ENCODE assay signal across 8 mouse cellular contexts in the genomic region with DNA sequence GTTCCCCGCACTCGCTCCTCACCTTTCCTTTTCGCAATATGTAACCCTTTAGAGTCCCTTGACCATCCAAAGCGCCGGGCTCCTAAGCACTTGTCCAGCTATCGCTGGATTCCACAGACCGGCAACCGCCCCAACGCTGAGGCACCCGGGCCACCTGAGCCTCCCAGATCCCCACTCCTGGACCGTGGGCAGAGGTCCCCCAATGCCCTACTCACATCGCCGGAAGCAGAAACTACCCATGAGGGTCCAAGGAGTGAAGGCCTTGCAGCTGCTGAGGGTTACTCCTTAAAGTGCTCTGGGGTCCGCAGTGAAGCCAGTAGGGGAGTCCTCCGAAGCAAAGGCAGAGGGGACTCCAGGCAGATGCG. TPM values are rescaled to one million over a fixed set of nuclear protein-coding genes. Genes with fewer than 3 reads are reported as not detected.
A peak's percentile ranks its signal among the peaks of the same experiment; 100 is the strongest.
DNase-seq lines count a peak whose midpoint lies in the region; ATAC-seq and TF ChIP-seq lines count a peak whose summit lies in the region.

No protein-coding gene starts in this region.

- DNase-seq in layer of hippocampus, adult 11-12 months (ENCODE audit: low spot score) = peak; percentile 32
- DNase-seq in layer of hippocampus, adult 9-10 months (ENCODE audit: low spot score) = no peak
- DNase-seq in intestine, embryonic 14.5 days (ENCODE audit: low spot score) = peak; percentile 75
- DNase-seq in midbrain, embryonic 11.5 days (ENCODE audit: low spot score, missing footprints) = no peak
- DNase-seq in testis, postnatal 14 days (ENCODE audit: low spot score) = peak; percentile 5
- no peak for DNase-seq in gastrocnemius, postnatal 14 days

- no peak for TF ChIP-seq CTCF in embryonic fibroblast, embryonic 13.5 days (IDR thresholded peaks at IDR 0.05; ENCODE audit: borderline replicate concordance, insufficient read depth, low read length)

- intact Hi-C loops in gastrocnemius, postnatal 14 days (cut with DNase I; ENCODE audit: low total_unique reads) = no loop called here

- H3K9ac ChIP-seq in intestine, embryonic 14.5 days (ENCODE audit: low read length) = peak overlapping the region; percentile 53
- H3K9ac ChIP-seq in midbrain, embryonic 11.5 days (ENCODE audit: low read length) = peak overlapping the region; percentile 77

- no peaks in the 10 kb centered on the region for H3K9me3 ChIP-seq in intestine, embryonic 14.5 days (ENCODE audit: control insufficient read depth, low read length)
- no peaks in the 10 kb centered on the region for H3K9me3 ChIP-seq in midbrain, embryonic 11.5 days (ENCODE audit: control insufficient read depth, low read length)

- peaks cover 29% of the 10 kb centered on the region for H3K27me3 ChIP-seq in intestine, embryonic 14.5 days (replicated peaks; ENCODE audit: control insufficient read depth, insufficient read depth, low read length)
- peaks cover 18% of the 10 kb centered on the region; the same call in 1 of the 2 replicates for H3K27me3 ChIP-seq in midbrain, embryonic 11.5 days (ENCODE audit: control insufficient read depth, insufficient read depth, low read length)

- H3K27ac ChIP-seq in embryonic fibroblast, embryonic 13.5 days (ENCODE audit: insufficient read depth, low read length) = no peak overlapping the region
- H3K27ac ChIP-seq in intestine, embryonic 14.5 days (ENCODE audit: low read depth) = no peak overlapping the region
- H3K27ac ChIP-seq in midbrain, embryonic 11.5 days (ENCODE audit: low read depth, low read length) = no peak overlapping the region

- WGBS in intestine, embryonic 14.5 days = 0% methylated on average over 16 of the region's 16 CpGs
- WGBS in midbrain, embryonic 11.5 days = 0% methylated on average over 16 of the region's 16 CpGs

- H3K36me3 ChIP-seq in intestine, embryonic 14.5 days (ENCODE audit: control insufficient read depth, insufficient read depth, low read length) = no peaks in the 10 kb centered on the region
- H3K36me3 ChIP-seq in midbrain, embryonic 11.5 days (ENCODE audit: control insufficient read depth, insufficient read depth, low read length) = no peaks in the 10 kb centered on the region

- TF ChIP-seq POLR2A in embryonic fibroblast, embryonic 13.5 days (IDR thresholded peaks at IDR 0.05; ENCODE audit: low read depth, low read length) = no peak

- peak overlapping the region; percentile 98 for H3K4me2 ChIP-seq in intestine, embryonic 14.5 days (ENCODE audit: low read length)
- peak overlapping the region; percentile 96 for H3K4me2 ChIP-seq in midbrain, embryonic 11.5 days

- H3K4me1 ChIP-seq in embryonic fibroblast, embryonic 13.5 days (ENCODE audit: control insufficient read depth, insufficient read depth, low read length) = 0 out of 2 replicates have a peak, but pooled peaks cover 3% of the 10 kb centered on the region
- H3K4me1 ChIP-seq in intestine, embryonic 14.5 days (replicated peaks; ENCODE audit: control insufficient read depth, insufficient read depth, low read length) = peaks cover 7% of the 10 kb centered on the region; the same call in 1 of the 2 replicates
- no peaks in the 10 kb centered on the region for H3K4me1 ChIP-seq in midbrain, embryonic 11.5 days (ENCODE audit: control insufficient read depth, insufficient read depth, low read length)

- peak overlapping the region; percentile 57 for H3K4me3 ChIP-seq in embryonic fibroblast, embryonic 13.5 days (ENCODE audit: insufficient read depth, low read length)
- H3K4me3 ChIP-seq in intestine, embryonic 14.5 days (ENCODE audit: low read depth, low read length) = peak overlapping the region; percentile 70
- peak overlapping the region; percentile 65 for H3K4me3 ChIP-seq in midbrain, embryonic 11.5 days (ENCODE audit: low read depth, low read length)

- peak; percentile 17; the same call in 1 of the 2 replicates for ATAC-seq in intestine, embryonic 14.5 days (replicated peaks; ENCODE audit: low FRiP score, low TSS enrichment, low read depth)
- peak; percentile 54 for ATAC-seq in midbrain, embryonic 11.5 days (ENCODE audit: low FRiP score)
- ATAC-seq in megakaryocyte-erythroid progenitor cell, adult 5-6 weeks (replicated peaks; ENCODE audit: low FRiP score, low TSS enrichment, poor library complexity, severe bottlenecking) = no peak

RNA-seq across cellular contexts. Expression of gene Lrrc7, which starts 1.1 kb away (rescaled TPM):
- 2.3 and 2.9 TPM in 2 replicates for polyA plus RNA-seq in embryonic fibroblast, embryonic 13.5 days (2011; ENCODE audit: insufficient read length, low read depth, missing spikeins)
- polyA plus RNA-seq in intestine, embryonic 14.5 days (2014; fragmentation: Nextera tagmentation; extraction: Ambion mirVana) = 3.0 and 3.3 TPM in 2 replicates
- polyA plus RNA-seq in midbrain, embryonic 11.5 days (2014; fragmentation: Nextera tagmentation; extraction: Ambion mirVana) = 0.92 and 0.97 TPM in 2 replicates
- total RNA-seq in megakaryocyte-erythroid progenitor cell, adult 5-6 weeks (2014; fragmentation: Nextera tagmentation) = not detected in 2 replicates
- not detected in 2 replicates for total RNA-seq in megakaryocyte-erythroid progenitor cell, adult 5-6 weeks (2017)
- total RNA-seq in gastrocnemius, postnatal 14 days (2021) = under 1 TPM; 0.02 to 0.04 TPM

Comparison
In these comparisons a context has a peak if more than half of its experiments do, and no peak if none do; other contexts are left out.
1. DNase-seq: peak in layer of hippocampus, adult 11-12 months (single experiment), intestine, embryonic 14.5 days (single experiment) and testis, postnatal 14 days (single experiment); none in layer of hippocampus, adult 9-10 months (single experiment), midbrain, embryonic 11.5 days (single experiment) and gastrocnemius, postnatal 14 days (single experiment).
2. Peak in every context shown above with its lines, with median percentiles within 50 percentile points of each other: H3K4me3 ChIP-seq.